Mouse (Mus musculus) spleen, adult 10 weeks (tissue): ENCODE measurements around the gene Sacm1l. TPM values are rescaled to one million over a fixed set of nuclear protein-coding genes. Genes with fewer than 3 reads are reported as not detected.

Experiments
- polyA plus RNA-seq: library from polyadenylated mRNA; stranded (reverse); fragments of 350-450 nt; fragmentation: Illumina TruSeq; extraction: RNeasy Lipid Tissue Mini Kit (QIAGEN cat#74804); gene quantifications from one replicate; pipeline ENCODE4 v1.2.3, GENCODE M21; 2015; ENCODE audit warnings: low replicate concordance; ENCODE audit not compliant: insufficient read depth

The Sacm1l gene
- polyA plus RNA-seq = 62.1 TPM

GRCm38 (mm10) chr9:123529392-123530157, at the start of gene Sacm1l:
TSS of gene Sacm1l (plus strand) at chr9:123529759.

DNA sequence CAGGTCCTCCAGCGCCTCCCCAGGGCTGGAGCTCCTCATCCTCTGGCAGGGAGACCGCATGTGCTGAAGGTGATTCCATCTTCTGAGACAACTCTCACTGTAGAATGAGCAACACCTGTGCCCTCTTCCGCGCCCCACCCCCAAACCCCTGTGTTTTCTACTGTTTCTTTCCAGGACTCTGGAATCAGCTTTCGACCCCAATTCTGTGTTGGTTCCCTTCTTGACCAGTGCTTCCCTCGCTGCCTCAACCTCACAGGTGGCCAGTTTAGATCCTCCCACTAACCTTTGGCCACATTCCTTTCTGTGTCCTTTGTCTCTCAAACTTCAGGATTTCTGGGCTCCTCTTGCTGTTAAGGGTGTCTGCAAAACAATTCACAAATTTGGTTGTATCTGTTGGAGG, 102.7 kb downstream of the Sacm1l start, which contains the start of gene Slc6a20b:
TSS of gene Slc6a20b (minus strand) at position 285 of the 400 bp plus-strand sequence.

Other genes with a start within 250 kb of the Sacm1l start
- gene Lars2, start 162.8 kb upstream of the Sacm1l start, polyA plus RNA-seq = 27.4 TPM
- gene Limd1, start 51.1 kb upstream of the Sacm1l start, polyA plus RNA-seq = 68.4 TPM
- 0.10 TPM for gene Slc6a20b, start 102.8 kb downstream of the Sacm1l start, polyA plus RNA-seq
- gene Ccr9, start 148.7 kb downstream of the Sacm1l start, polyA plus RNA-seq = 22.5 TPM
- 4.9 TPM for gene Slc6a20a, start 149.1 kb downstream of the Sacm1l start, polyA plus RNA-seq
- 37.0 TPM for gene Lztfl1, start 187.9 kb downstream of the Sacm1l start, polyA plus RNA-seq